Mouse (Mus musculus) erythroid progenitor cell, adult 5-6 weeks (primary cell): ENCODE measurements around the gene Col4a2. TPM values are rescaled to one million over a fixed set of nuclear protein-coding genes. Genes with fewer than 3 reads are reported as not detected.
"Not testable (repeated sequence)": the region's sequence is repeated elsewhere in the genome, so short reads cannot be mapped to it uniquely, and the experiment has no call there.

Experiments used
- ATAC-seq: replicated peaks from 2 replicates; pipeline ENCODE4 v1.8.0; 2016; ENCODE audit warnings: moderate number of reproducible peaks, mild to moderate bottlenecking, moderate TSS enrichment, inconsistent platforms; ENCODE audit not compliant: poor library complexity, low FRiP score, severe bottlenecking
- total RNA-seq, 2 experiments: library from RNA; stranded (forward) in 1 of 2; stranded (reverse) in 1 of 2; fragments of 150-400 nt in 1 of 2; fragments of 186-747, 209-891 nt in 1 of 2; gene quantifications; 2 replicates each; pipeline versions ENCODE4 v1.2.3 to v1.2.4; 2015 to 2017; ENCODE audit warnings: low replicate concordance in 2 of 2

The Col4a2 gene
- total RNA-seq, 2 experiments from 2014 or later: 0.23 TPM; not detected in 1

GRCm38 (mm10) chr8:11473072-11473471 is 160.5 kb downstream of the Col4a2 start:
- ATAC-seq: no peak

GRCm38 (mm10) chr8:11475397-11475796 is 162.8 kb downstream of the Col4a2 start:
- no peak for ATAC-seq

- ATAC-seq: no peak
These were observed 163.3 kb downstream of the Col4a2 start for GRCm38 (mm10) chr8:11475876-11476275.

GRCm38 (mm10) chr8:11476338-11477177 is 164.0 kb downstream of the Col4a2 start:
- ATAC-seq: no peak

GRCm38 (mm10) chr8:11477178-11477553 is 164.6 kb downstream of the Col4a2 start:
- ATAC-seq: no peak

- no peak for ATAC-seq
These were observed 165.5 kb downstream of the Col4a2 start, which contains the start of gene Rab20 for GRCm38 (mm10) chr8:11477811-11478761. Gene Rab20, minus strand, starts transcription at chr8:11478710.

- ATAC-seq: no peak
These were observed 166.4 kb downstream of the Col4a2 start for GRCm38 (mm10) chr8:11478807-11479527.

- no peak for ATAC-seq
These were observed 167.0 kb downstream of the Col4a2 start for GRCm38 (mm10) chr8:11479591-11479990.

GRCm38 (mm10) chr8:11481876-11482275 is 169.3 kb downstream of the Col4a2 start:
- ATAC-seq: no peak

- ATAC-seq: no peak
These were observed 169.9 kb downstream of the Col4a2 start for GRCm38 (mm10) chr8:11482537-11482936.

GRCm38 (mm10) chr8:11486142-11486541 is 173.5 kb downstream of the Col4a2 start:
- ATAC-seq: peak; percentile 45; the same call in 1 of the 2 replicates

- ATAC-seq: no peak
These were observed 174.6 kb downstream of the Col4a2 start for GRCm38 (mm10) chr8:11487229-11487628.

GRCm38 (mm10) chr8:11492340-11492739 is 179.7 kb downstream of the Col4a2 start:
- ATAC-seq: not testable (repeated sequence)

- ATAC-seq: peak; percentile 100
These were observed 184.7 kb downstream of the Col4a2 start, which contains the start of gene Naxd for GRCm38 (mm10) chr8:11497017-11497990. Gene Naxd, plus strand, starts transcription at chr8:11497506.

GRCm38 (mm10) chr8:11498281-11498680 is 185.7 kb downstream of the Col4a2 start:
- ATAC-seq: no peak
